Mouse (Mus musculus) neural tube, embryonic 14.5 days (tissue): ENCODE measurements around the gene Pdpr. TPM values are rescaled to one million over a fixed set of nuclear protein-coding genes. Genes with fewer than 3 reads are reported as not detected.

Source experiments
- polyA plus RNA-seq: library from polyadenylated mRNA; unstranded; fragments of >200 nt; fragmentation: Nextera tagmentation; extraction: Ambion mirVana; gene quantifications from 2 replicates; pipeline ENCODE4 v1.2.1, GENCODE M21; 2014

Gene Pdpr
- polyA plus RNA-seq, 1 experiment from 2014 or later, result 8.7 TPM

Other genes with a start within 250 kb of the Pdpr start
- 64.6 and 78.1 TPM in 2 replicates for gene Cog4, start 248.0 kb upstream of the Pdpr start, polyA plus RNA-seq
- gene Sf3b3, start 247.8 kb upstream of the Pdpr start, polyA plus RNA-seq, result 87.3 and 109 TPM in 2 replicates
- 3.9 and 5.4 TPM in 2 replicates for gene Fuk, start 192.1 kb upstream of the Pdpr start, polyA plus RNA-seq
- 12.7 and 15.0 TPM in 2 replicates for gene St3gal2, start 174.7 kb upstream of the Pdpr start, polyA plus RNA-seq
- gene Ddx19a, start 96.8 kb upstream of the Pdpr start, polyA plus RNA-seq, result 14.0 and 14.8 TPM in 2 replicates
- gene Ddx19b, start 62.9 kb upstream of the Pdpr start, polyA plus RNA-seq, result 6.3 and 7.6 TPM in 2 replicates
- 76.4 and 93.5 TPM in 2 replicates for gene Aars, start 61.5 kb upstream of the Pdpr start, polyA plus RNA-seq
- gene Exosc6, start 38.3 kb upstream of the Pdpr start, polyA plus RNA-seq, result not detected in 2 replicates
- 0.70 and 1.5 TPM in 2 replicates for gene Clec18a, start 2.2 kb upstream of the Pdpr start, polyA plus RNA-seq
- 77.0 and 97.5 TPM in 2 replicates for gene Glg1, start 164.6 kb downstream of the Pdpr start, polyA plus RNA-seq
- 19.2 and 25.4 TPM in 2 replicates for gene Rfwd3, start 205.6 kb downstream of the Pdpr start, polyA plus RNA-seq
- gene Mlkl, start 243.5 kb downstream of the Pdpr start, polyA plus RNA-seq, result 0.35 TPM in 1 of 2 replicates, not detected in the other